ENCODE assay signal across 12 mouse cellular contexts in genomic region chr3:90586016-90586643, GRCm38 (mm10). TPM values are rescaled to one million over a fixed set of nuclear protein-coding genes. Genes with fewer than 3 reads are reported as not detected.
DNase-seq lines count a peak whose midpoint lies in the region; ATAC-seq and TF ChIP-seq lines count a peak whose summit lies in the region.
"Had no signal": no experiment of that assay in that cellular context is flagged by ENCODE, and none has a peak within 500 bp of the region (broad histone marks: within the 10 kb centered on the region; RNA-seq: fewer than 3 reads in every experiment).

No protein-coding gene starts in this region.

- H3K9ac ChIP-seq in intestine, embryonic 16.5 days (ENCODE audit: low read depth, low read length) = no peak overlapping the region

- no peak overlapping the region for H3K4me3 ChIP-seq in left cerebral cortex, adult 2 months
- H3K4me3 ChIP-seq in intestine, embryonic 16.5 days (ENCODE audit: low read length) = no peak overlapping the region
- no peak overlapping the region for H3K4me3 ChIP-seq in thymus, adult 2 months (ENCODE audit: control insufficient read depth, insufficient read depth, low read length)
- H3K4me3 ChIP-seq: midbrain, embryonic 10.5 days had no signal

- ATAC-seq in intestine, embryonic 16.5 days = no peak

- no peaks in the 10 kb centered on the region for H3K36me3 ChIP-seq in intestine, embryonic 16.5 days (ENCODE audit: control insufficient read depth, insufficient read depth, low read length)
- no peaks in the 10 kb centered on the region for H3K36me3 ChIP-seq in thymus, adult 2 months (ENCODE audit: control insufficient read depth, insufficient read depth, low read length)
- H3K36me3 ChIP-seq: midbrain, embryonic 10.5 days had no signal

- intact Hi-C loops in left cerebral cortex, adult 2 months (cut with DNase I) = loop anchor here (1.0 to 2.0 kb wide), 2 partner anchors 19 to 29 kb away; no protein-coding TSS in a partner anchor
- intact Hi-C loops in left cerebral cortex, postnatal 4 days (cut with DNase I) = loop anchor here (5.0 kb wide), 1 partner anchor 66 kb away; the partner anchor contains the start of gene S100a7a

- TF ChIP-seq POLR2A in thymus, adult 2 months (IDR thresholded peaks at IDR 0.05; ENCODE audit: control insufficient read depth, extremely low read depth, insufficient read depth, low read length, poor library complexity) = no peak

- peaks cover 41% of the 10 kb centered on the region for H3K4me1 ChIP-seq in intestine, embryonic 16.5 days (ENCODE audit: control insufficient read depth, insufficient read depth, low read length)
- peaks cover 39% of the 10 kb centered on the region for H3K4me1 ChIP-seq in thymus, adult 2 months (replicated peaks; ENCODE audit: control insufficient read depth, insufficient read depth, low read length)

- DNase-seq in left cerebral cortex, adult 2 months (ENCODE audit: extremely low spot score in 1 of 2, low spot score in 2 of 2) = no peak
- no peak for DNase-seq in left cerebral cortex, postnatal 4 days
- peak; percentile 14 for DNase-seq in R1 (ENCODE audit: low read depth, low spot score)
- peak; percentile 43 for DNase-seq in thymus, adult 2 months
- no peak for DNase-seq in adrenal gland, postnatal 14 days
- no peak for DNase-seq in testis, postnatal 14 days (ENCODE audit: low spot score)
- DNase-seq in cerebellum, postnatal 10 days = no peak

- peak overlapping the region; percentile 77 for H3K27ac ChIP-seq in left cerebral cortex, adult 2 months
- peak overlapping the region; percentile 88 for H3K27ac ChIP-seq in intestine, embryonic 16.5 days (ENCODE audit: low read length)
- peak overlapping the region; percentile 93 for H3K27ac ChIP-seq in thymus, adult 2 months (ENCODE audit: control insufficient read depth, insufficient read depth, low read length)
- H3K27ac ChIP-seq: midbrain, embryonic 10.5 days had no signal

- no peaks in the 10 kb centered on the region for H3K9me3 ChIP-seq in intestine, embryonic 16.5 days (ENCODE audit: control insufficient read depth, low read length)
- H3K9me3 ChIP-seq: midbrain, embryonic 10.5 days had no signal

- no peaks in the 10 kb centered on the region for H3K27me3 ChIP-seq in intestine, embryonic 16.5 days (replicated peaks; ENCODE audit: control insufficient read depth, insufficient read depth, low read length)
- no peaks in the 10 kb centered on the region for H3K27me3 ChIP-seq in thymus, adult 2 months (ENCODE audit: control insufficient read depth, insufficient read depth, low read length)

- WGBS in intestine, embryonic 16.5 days = 83% methylated on average over 15 of the region's 15 CpGs
- WGBS in thymus, adult 2 months = 16% methylated on average over 15 of the region's 15 CpGs

- no peak overlapping the region for H3K4me2 ChIP-seq in intestine, embryonic 16.5 days (ENCODE audit: low read depth, low read length)

- no peak for TF ChIP-seq CTCF in left cerebral cortex, adult 2 months (IDR thresholded peaks at IDR 0.05)
- no peak for TF ChIP-seq CTCF in thymus, adult 2 months (IDR thresholded peaks at IDR 0.05; ENCODE audit: borderline replicate concordance, control insufficient read depth, extremely low read depth, insufficient read depth, low read length, poor library complexity)

RNA-seq across cellular contexts. Expression of gene S100a2, which starts 3.9 kb away (rescaled TPM):
- total RNA-seq in left cerebral cortex, adult 2 months (2021) = not detected
- not detected for total RNA-seq in left cerebral cortex, postnatal 4 days (2021)
- polyA plus RNA-seq in intestine, embryonic 16.5 days (2015; fragmentation: Nextera tagmentation; extraction: Ambion mirVana) = not detected in 2 replicates
- not detected in 2 replicates for polyA plus RNA-seq in thymus, adult 2 months (2012; rRNA removed)
- not detected in 2 replicates for total RNA-seq in adrenal gland, postnatal 14 days (2021)
- total RNA-seq: gastrocnemius, postnatal 14 days; left cerebral cortex, postnatal 14 days had no signal
- polyA plus RNA-seq: activated CD4-positive, CD25-positive, alpha-beta regulatory T cell, adult 4 months; midbrain, embryonic 10.5 days had no signal

RNA-seq across cellular contexts. Expression of gene Gm42674, which starts 15.6 kb away (rescaled TPM):
- total RNA-seq in left cerebral cortex, adult 2 months (2021) = not detected
- total RNA-seq in left cerebral cortex, postnatal 4 days (2021) = not detected
- polyA plus RNA-seq in intestine, embryonic 16.5 days (2015; fragmentation: Nextera tagmentation; extraction: Ambion mirVana) = not detected in 2 replicates
- not detected in 2 replicates for polyA plus RNA-seq in thymus, adult 2 months (2012; rRNA removed)
- not detected in 2 replicates for total RNA-seq in adrenal gland, postnatal 14 days (2021)
- total RNA-seq: gastrocnemius, postnatal 14 days; left cerebral cortex, postnatal 14 days had no signal
- polyA plus RNA-seq: activated CD4-positive, CD25-positive, alpha-beta regulatory T cell, adult 4 months; midbrain, embryonic 10.5 days had no signal

RNA-seq across cellular contexts. Expression of gene S100a4, which starts 17.4 kb away (rescaled TPM):
- total RNA-seq in left cerebral cortex, adult 2 months (2021) = 1 to 10 TPM; 4.6 to 4.8 TPM
- total RNA-seq in left cerebral cortex, postnatal 4 days (2021) = 1 to 10 TPM; 3.3 to 6.2 TPM
- 3.6 and 4.0 TPM in 2 replicates for polyA plus RNA-seq in intestine, embryonic 16.5 days (2015; fragmentation: Nextera tagmentation; extraction: Ambion mirVana)
- polyA plus RNA-seq in thymus, adult 2 months (2012; rRNA removed) = 31.0 and 51.8 TPM in 2 replicates
- 9.6 and 18.7 TPM in 2 replicates for total RNA-seq in adrenal gland, postnatal 14 days (2021)

RNA-seq across cellular contexts. Expression of gene S100a5, which starts 22.2 kb away (rescaled TPM):
- not detected for total RNA-seq in left cerebral cortex, adult 2 months (2021)
- not detected for total RNA-seq in left cerebral cortex, postnatal 4 days (2021)
- 13.2 and 16.0 TPM in 2 replicates for polyA plus RNA-seq in intestine, embryonic 16.5 days (2015; fragmentation: Nextera tagmentation; extraction: Ambion mirVana)
- polyA plus RNA-seq in thymus, adult 2 months (2012; rRNA removed) = not detected in 2 replicates
- total RNA-seq in adrenal gland, postnatal 14 days (2021) = not detected in 2 replicates
- total RNA-seq: gastrocnemius, postnatal 14 days; left cerebral cortex, postnatal 14 days had no signal
- polyA plus RNA-seq: activated CD4-positive, CD25-positive, alpha-beta regulatory T cell, adult 4 months; midbrain, embryonic 10.5 days had no signal

RNA-seq across cellular contexts. Expression of gene S100a3, which starts 25.8 kb away (rescaled TPM):
- under 1 TPM; 0.56 to 0.81 TPM for total RNA-seq in left cerebral cortex, adult 2 months (2021)
- total RNA-seq in left cerebral cortex, postnatal 4 days (2021) = 1 to 10 TPM in 1 of 2 experiments, under 1 TPM in 1; 0.40 to 2.0 TPM
- polyA plus RNA-seq in intestine, embryonic 16.5 days (2015; fragmentation: Nextera tagmentation; extraction: Ambion mirVana) = 0.23 and 0.29 TPM in 2 replicates
- 7.4 and 14.0 TPM in 2 replicates for polyA plus RNA-seq in thymus, adult 2 months (2012; rRNA removed)
- total RNA-seq in adrenal gland, postnatal 14 days (2021) = not detected in 2 replicates
- polyA plus RNA-seq: midbrain, embryonic 10.5 days had no signal

Comparison
In these comparisons a context has a peak if more than half of its experiments do, and no peak if none do; other contexts are left out.
1. DNase-seq: peak in R1 (single experiment) and thymus, adult 2 months (single experiment); none in left cerebral cortex, adult 2 months (0 of 2), left cerebral cortex, postnatal 4 days (single experiment), adrenal gland, postnatal 14 days (single experiment), testis, postnatal 14 days (single experiment) and cerebellum, postnatal 10 days (0 of 2).
2. Peak in every context shown above with its lines, with median percentiles within 50 percentile points of each other: H3K27ac ChIP-seq.